Mouse (Mus musculus) cerebellum, postnatal 4 days (tissue): ENCODE data around the gene Serpina12.
A peak's percentile ranks its signal among the peaks of the same experiment; 100 is the strongest.

Experiments
- DNase-seq, 2 experiments: peaks; one replicate each; pipeline ENCODE4 v3.0.0; 2022; ENCODE audit warnings: low spot score in 2 of 2, mixed read lengths in 1 of 2

Gene Serpina12

DNA sequence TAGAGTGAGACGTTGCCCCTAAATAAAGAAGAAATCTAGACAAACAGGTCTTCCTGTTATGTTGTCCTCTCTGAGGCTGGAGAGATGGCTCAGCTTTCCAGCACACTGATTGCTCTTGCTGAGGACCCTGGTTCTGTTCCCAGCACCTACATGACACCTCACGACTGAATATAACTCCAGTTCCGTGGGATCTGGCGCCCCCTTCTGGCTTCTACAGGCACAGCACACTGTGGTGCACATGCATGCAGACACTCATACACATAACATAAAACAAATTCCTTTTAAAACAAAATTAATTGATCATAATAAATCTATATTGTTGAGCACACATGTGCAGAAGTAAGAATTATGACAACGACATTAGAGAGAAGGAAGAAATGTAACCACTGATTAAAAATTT is 39.6 kb downstream of the Serpina12 start:
- DNase-seq = no peak

DNA sequence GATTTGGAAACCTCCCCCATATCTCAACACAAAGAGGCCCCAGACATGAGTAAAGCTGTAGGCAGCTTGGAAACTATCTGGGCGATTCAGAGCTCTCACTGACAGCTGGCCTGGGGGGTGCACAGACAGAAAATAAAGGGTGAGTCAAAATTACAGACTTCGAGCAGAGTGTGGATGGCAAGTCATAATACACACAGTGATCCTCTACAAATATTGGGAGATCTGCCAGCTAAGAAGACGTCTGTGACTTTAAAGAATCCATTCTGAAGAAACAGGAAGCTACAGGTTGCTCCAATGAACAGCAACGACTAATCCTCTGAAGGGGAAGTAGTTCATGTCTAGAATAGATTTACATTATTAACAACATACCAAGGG is 41.0 kb downstream of the Serpina12 start:
- DNase-seq = no peak

- DNase-seq = no peak
Observed at GRCm38 (mm10) chr12:104002569-104003237, 41.5 kb downstream of the Serpina12 start.

GRCm38 (mm10) chr12:104000594-104000993 is 43.6 kb downstream of the Serpina12 start:
- DNase-seq = no peak

DNA sequence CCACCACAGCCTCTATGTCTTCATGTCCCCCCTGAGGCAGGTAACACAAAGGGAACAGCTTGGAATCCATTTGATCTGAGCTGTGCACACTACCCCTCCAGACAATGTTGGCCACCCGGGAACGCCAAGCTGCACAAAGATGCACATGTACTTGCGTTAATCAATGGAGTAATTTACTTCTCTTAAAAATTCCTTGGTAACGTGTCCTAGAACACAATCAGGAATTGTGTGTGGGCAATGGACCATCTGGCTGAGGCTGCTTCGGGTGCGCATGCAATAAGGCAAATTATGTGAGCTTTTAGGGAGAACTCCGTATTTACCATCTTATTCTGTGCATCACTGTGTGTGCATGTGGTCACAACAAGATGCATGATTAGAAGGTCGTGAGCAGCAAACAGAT is 44.6 kb downstream of the Serpina12 start:
- no peak for DNase-seq

GRCm38 (mm10) chr12:103996513-103996912 is 47.7 kb downstream of the Serpina12 start:
- no peak for DNase-seq

DNA sequence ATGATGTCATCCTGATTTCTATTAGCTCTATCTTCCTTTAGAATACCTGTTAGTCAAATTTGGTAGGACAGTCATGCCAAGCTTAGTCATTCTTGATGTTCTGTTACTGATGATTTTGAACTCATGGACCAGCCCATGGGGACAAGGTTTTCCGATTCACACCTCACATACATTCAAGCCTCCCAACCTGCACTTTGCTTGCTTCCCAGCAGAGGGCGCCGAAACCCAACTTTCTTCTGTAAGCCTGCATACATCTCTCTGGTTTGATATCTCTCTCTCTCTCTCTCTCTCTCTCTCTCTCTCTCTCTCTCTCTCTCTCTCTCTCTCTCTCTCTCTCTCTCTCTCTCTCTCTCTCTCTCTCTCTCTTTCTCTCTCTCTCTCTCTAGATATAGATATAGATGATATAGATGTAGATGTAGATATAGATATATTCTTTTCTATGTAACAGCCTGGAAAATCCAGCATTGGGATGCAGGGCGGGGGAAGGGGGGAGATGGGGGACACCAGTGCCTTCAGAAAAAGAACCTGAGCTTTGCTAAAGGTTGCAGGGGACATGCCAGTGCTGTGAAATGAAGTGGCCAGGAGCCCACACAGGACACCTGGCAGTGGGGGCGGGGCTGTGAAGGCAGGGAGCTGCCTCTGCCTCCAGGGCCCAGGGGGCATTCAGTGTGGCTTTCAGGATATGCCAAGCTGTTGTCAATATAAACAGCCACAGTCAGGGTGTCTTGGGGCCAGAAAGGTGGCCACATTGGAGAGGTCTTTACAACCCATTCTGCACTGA is 48.8 kb downstream of the Serpina12 start:
- peak; percentile 59 to 80 for DNase-seq

DNA sequence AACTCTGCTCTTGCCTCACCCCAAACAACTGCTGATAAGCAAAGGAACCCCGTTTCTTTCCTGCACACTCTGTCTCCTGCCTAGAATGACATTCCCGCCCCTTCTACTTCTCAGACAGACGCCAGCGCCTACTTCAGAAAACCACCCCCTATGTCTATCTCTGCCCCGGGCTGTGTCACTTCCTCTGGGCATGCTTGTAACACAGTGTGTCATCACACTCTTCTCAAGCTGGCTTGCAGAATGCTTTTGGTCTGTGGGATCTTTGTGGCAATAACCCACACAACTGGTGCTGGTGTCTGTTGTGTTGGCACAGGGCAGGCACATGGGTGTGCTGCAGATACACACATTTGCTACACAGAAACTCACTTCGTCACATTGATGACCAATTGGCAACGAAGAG is 51.3 kb downstream of the Serpina12 start:
- no peak for DNase-seq

DNA sequence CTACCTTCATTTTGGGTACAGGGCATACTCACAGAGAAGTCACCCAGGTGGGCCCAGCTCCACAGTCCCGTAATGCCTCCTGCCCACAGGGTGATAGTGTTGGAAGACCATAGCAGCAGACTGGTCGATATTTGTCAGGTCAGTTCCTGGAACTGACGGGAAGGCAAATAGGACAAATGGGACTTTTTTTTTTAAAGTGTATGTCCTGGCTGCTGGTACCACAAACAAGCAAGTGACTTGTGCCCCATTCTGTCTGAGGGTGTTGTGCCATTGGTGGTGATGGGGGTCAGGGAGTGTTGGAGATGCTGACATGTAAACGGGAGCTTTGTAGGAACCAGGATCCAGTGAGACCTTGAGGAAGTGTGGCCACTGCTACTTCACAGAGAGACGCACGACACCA is 54.4 kb downstream of the Serpina12 start, which contains the start of gene Serpina11:
TSS of gene Serpina11 (minus strand) at position 101 of the 400 bp plus-strand sequence.
- no peak for DNase-seq

- DNase-seq = no peak
Observed at GRCm38 (mm10) chr12:103989514-103989767, 54.8 kb downstream of the Serpina12 start.

GRCm38 (mm10) chr12:103988754-103989513 is 55.3 kb downstream of the Serpina12 start:
- DNase-seq = no peak

GRCm38 (mm10) chr12:103985868-103986267 is 58.4 kb downstream of the Serpina12 start:
- DNase-seq = no peak

- DNase-seq = peak in 1 of 2 experiments; percentile 63
Observed at GRCm38 (mm10) chr12:103984935-103985334, 59.3 kb downstream of the Serpina12 start.

GRCm38 (mm10) chr12:103981646-103982360 is 62.4 kb downstream of the Serpina12 start:
- DNase-seq = no peak
